Mouse (Mus musculus): ENCODE data around the gene Abhd12.
A peak's percentile ranks its signal among the peaks of the same experiment; 100 is the strongest.

Gene Abhd12

GRCm38 (mm10) chr2:150816676-150817402 lies 87.7 kb downstream of the Abhd12 start:
- DNase-seq (ENCODE audit: extremely low spot score, low read depth, low spot score): no peak

DNA sequence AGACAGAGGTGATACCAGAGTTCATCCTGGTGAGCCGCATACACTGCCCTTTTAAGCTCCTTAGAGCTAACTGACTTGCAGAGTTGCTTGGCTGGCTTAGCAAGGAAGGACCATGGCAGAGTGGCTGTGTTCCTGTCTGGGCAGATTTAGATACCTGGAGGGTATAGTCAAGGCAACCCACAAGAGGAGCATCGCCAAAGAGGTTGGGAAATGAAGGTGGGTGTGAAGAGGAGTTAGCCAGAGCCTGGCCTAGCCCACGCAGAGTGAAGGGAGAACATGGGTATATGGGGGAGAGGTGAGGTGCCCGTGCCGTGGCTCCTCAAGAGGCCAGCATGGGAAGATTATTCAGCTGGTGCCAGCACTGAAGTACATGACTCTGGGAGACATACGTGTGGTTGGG lies 91.7 kb downstream of the Abhd12 start:
- no peak for DNase-seq (ENCODE audit: extremely low spot score, low read depth, low spot score)

DNA sequence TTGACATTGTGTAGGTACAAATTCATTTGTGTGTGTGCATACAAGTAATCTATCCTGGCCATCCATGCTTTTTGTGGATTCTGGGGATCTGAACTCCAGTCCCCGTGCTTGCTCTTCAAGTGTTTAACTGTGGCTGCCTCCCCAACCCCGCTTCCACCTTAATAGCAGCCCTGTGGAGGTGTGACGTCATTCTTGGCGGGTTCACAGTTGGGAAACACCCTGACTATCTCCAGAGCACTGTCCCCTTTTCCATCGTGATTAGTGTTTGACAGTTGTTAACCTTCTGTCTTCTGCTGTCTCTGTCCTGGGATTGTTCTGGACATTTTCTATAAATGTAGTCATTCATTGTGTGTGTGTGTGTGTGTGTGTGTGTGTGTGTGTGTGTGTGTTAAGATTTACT lies 93.9 kb downstream of the Abhd12 start:
- no peak for DNase-seq (ENCODE audit: extremely low spot score, low read depth, low spot score)

- no peak for DNase-seq (ENCODE audit: extremely low spot score, low read depth, low spot score)
These were observed 95.7 kb downstream of the Abhd12 start for GRCm38 (mm10) chr2:150808812-150809211.

- DNase-seq (ENCODE audit: extremely low spot score, low read depth, low spot score): no peak
These were observed 96.2 kb downstream of the Abhd12 start for GRCm38 (mm10) chr2:150808381-150808780.

- DNase-seq (ENCODE audit: extremely low spot score, low read depth, low spot score): no peak
These were observed 101.5 kb downstream of the Abhd12 start for GRCm38 (mm10) chr2:150803035-150803434.

DNA sequence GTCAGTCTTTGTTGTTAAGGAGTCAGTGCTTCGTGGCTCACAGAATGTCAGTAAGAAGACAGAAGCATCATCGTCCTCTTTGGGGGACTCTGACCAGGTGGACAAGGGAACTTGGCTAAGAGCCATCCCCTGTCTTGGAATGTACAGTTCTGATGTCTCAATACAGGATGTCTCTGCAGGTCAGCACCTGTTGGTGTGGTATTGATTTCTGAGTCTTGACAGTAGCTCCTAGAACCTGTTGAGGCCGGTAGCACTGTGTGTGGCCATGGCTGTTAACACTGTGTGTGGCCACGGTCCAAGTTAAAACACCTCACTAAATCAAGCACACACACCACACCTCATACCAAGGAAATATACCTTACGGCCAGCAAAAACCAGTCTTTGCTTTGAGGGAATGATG lies 103.9 kb downstream of the Abhd12 start:
- no peak for DNase-seq (ENCODE audit: extremely low spot score, low read depth, low spot score)

GRCm38 (mm10) chr2:150798084-150798483 lies 106.5 kb downstream of the Abhd12 start:
- no peak for DNase-seq (ENCODE audit: extremely low spot score, low read depth, low spot score)

GRCm38 (mm10) chr2:150793320-150793719 lies 111.2 kb downstream of the Abhd12 start:
- no peak for DNase-seq (ENCODE audit: extremely low spot score, low read depth, low spot score)

- no peak for DNase-seq (ENCODE audit: extremely low spot score, low read depth, low spot score)
These were observed 115.6 kb downstream of the Abhd12 start for GRCm38 (mm10) chr2:150788768-150789550.

DNA sequence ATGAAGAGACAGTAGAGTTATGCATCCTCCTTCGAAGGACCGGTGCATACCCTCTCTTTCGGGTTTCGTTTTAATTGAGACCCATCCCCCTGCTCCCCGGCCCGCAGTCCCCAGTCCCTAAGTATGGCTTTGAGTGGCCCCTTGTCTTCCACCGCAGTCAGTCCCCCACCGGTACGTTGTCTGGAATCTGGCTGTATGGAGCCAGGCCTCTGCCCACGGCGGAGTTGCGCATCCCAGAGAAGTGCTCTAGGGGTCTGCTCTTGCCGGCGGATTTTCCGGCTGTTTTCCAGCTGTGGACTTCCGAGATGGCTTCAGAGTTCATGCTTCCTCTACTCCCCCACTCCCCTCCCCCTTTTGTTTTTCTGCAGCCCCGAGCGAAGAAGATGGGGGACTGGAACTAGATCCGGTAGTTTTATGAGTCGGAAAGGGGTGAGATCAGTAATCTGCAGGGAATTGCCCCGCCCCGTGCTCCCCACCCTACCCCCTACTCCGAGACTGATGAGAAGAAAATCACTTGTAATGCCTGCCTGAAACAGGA lies 117.2 kb downstream of the Abhd12 start:
- no peak for DNase-seq (ENCODE audit: extremely low spot score, low read depth, low spot score)

DNA sequence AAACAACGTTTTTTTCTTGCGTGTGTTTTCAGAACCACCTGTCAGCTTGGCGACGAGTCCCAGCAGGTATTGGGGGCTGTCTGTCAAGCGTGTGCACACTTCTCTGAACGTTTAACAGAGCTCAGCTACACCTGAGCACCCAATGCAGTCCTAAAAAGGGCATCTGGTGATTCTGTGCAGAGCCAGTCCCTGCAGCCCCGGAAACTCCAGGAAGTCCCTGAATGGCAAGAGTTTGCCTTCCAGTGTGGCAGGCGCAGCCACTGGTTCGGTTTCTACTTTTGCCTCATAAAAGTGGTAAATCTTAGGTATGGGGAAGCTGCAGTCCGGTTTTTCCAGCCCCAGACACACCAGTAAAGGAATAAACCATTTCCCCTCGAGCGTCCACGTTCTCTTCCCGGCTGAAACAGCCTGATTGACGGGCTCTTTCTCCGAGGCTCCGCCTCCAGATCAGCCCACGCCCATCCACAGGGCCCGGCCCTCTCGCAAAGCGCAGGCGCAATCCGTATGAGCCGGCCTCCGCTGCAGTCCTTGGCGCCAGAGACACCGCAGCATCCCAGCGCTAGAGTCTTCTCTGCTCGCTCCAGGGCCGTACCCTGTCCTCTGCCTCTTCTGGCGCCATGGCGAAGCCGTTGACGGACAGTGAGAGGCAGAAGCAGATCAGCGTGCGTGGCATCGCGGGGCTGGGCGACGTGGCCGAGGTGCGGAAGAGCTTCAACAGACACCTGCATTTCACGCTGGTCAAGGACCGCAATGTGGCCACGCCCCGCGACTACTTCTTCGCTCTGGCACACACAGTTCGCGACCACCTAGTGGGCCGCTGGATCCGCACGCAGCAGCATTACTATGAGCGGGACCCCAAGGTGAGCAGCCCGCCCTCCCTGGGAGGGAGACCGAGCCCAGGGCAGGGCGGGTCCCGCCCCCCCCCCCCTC lies 118.0 kb downstream of the Abhd12 start, which contains the start of gene Pygb:
TSS of gene Pygb (plus strand) at position 485 of the 930 bp plus-strand sequence.
- peak; percentile 73 for DNase-seq (ENCODE audit: extremely low spot score, low read depth, low spot score)

DNA sequence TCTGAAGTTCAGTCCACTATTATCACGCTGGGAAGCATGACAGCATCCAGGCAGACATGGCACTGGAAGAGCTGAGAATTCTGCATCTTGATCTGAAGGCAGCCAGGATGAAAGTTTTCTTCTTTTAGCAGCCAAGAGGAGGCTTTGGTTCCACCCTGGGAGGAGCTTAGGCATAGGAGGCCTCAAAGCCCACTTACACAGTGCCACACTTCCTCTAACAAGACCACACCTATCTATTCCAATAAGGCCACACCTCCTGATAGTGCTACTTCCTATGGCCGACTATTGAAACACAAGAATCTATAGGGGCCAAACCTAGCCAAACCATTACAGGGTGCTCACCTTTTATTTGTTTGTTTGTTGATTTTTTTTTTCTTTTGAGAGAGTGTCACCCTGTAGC lies 121.7 kb downstream of the Abhd12 start:
- no peak for DNase-seq (ENCODE audit: extremely low spot score, low read depth, low spot score)
